Mouse (Mus musculus): ENCODE results near the gene Ins2. TPM values are rescaled to one million over a fixed set of nuclear protein-coding genes. Genes with fewer than 3 reads are reported as not detected.
A peak's percentile ranks its signal among the peaks of the same experiment; 100 is the strongest.

The Ins2 gene
- not detected in 2 replicates for polyA plus RNA-seq (2015; fragmentation: Nextera tagmentation; extraction: Ambion mirVana)

DNA sequence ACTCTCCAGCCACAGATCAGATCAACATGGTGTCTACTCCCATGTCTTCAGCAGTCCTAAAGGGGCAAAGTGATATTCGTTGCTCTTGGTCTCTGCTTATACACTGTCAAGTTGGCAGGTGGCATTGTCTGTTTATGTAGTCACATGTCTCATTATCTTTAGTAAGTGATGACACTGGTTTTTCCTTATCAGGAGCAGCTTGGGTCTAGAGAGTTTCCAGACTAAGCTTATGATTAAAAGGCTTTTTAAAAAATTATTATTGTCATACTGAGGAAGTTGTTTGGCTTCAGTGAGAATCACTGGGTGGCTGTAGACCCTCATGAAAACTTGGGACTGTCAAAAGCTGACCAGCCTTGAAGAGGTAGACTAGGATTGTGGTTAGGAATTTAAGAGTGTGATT is at the start of gene Ins2:
Gene Ins2 (minus strand): TSS at position 101 of the 400 bp plus-strand sequence.
- H3K27me3 ChIP-seq = no peaks in the 10 kb centered on the region
- ATAC-seq (ENCODE audit: low read depth) = no peak
- no peak within 1 kb of the TSS for H3K4me2 ChIP-seq
- H3K4me1 ChIP-seq (replicated peaks) = no peaks in the 10 kb centered on the region
- WGBS = 93% methylated on average over 1 of the region's 1 CpGs
- H3K9me3 ChIP-seq = no peaks in the 10 kb centered on the region
- H3K27ac ChIP-seq (replicated peaks) = no peak within 1 kb of the TSS
- no peak within 1 kb of the TSS for H3K4me3 ChIP-seq
- no peaks in the 10 kb centered on the region for H3K36me3 ChIP-seq
- H3K9ac ChIP-seq = no peak within 1 kb of the TSS

DNA sequence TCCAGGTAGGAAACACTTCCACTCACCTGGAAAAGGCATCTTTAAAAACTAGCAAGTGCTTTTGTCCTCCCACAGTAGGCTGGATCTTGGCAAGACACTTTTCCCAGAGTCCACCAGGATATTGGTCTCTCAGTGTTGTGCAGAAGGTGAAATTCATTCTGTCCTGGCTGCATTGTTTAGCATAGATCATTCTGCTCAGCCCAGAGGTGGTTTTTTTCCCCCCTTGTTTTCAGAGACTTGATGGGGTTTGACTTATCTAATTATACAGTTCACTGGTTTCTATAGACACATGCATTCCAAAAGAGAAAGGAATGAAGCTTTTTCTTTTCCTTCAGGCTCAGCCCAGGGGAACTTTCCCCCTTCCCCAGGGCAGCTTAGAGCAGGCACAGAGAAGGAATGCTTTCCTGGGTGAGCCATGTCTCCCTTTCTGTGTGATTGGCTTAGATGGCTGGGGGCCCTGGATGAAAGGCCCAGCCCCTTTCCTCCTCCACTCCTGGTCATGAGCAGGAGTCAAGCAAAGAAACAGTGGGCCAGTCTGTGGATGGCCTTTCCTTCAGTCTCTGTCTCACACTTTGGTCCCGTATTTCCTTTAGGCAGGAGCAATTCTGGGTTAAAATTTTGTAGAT is 49.6 kb upstream of the Ins2 start:
- no peak overlapping the region for H3K4me3 ChIP-seq
- no peak overlapping the region for H3K27ac ChIP-seq (replicated peaks)
- no peak overlapping the region for H3K4me2 ChIP-seq
- no peak for ATAC-seq (ENCODE audit: low read depth)
- H3K9me3 ChIP-seq = no peaks in the 10 kb centered on the region
- H3K4me1 ChIP-seq (replicated peaks) = no peaks in the 10 kb centered on the region
- WGBS = 50% methylated on average over 1 of the region's 1 CpGs
- H3K27me3 ChIP-seq = no peaks in the 10 kb centered on the region
- H3K36me3 ChIP-seq = no peaks in the 10 kb centered on the region
- no peak overlapping the region for H3K9ac ChIP-seq

DNA sequence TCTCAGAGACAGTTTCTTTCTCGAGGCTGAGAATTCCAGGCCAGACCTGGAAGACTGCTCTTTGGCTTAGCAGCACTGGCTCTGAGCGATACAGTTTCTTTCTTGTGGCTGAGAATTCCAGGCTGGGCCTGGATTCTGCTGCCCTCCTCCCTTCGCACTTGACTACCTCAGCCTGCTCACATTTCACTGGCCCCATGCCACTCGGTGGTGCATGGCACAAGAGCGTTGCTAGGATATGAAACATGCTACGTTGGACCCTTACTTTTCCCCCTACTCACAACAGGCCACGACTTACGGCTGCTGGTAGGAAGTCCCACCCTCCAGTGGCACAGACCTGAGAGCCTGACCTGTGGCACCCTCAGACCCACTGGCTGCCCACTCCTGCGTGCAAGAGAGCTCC is 46.5 kb upstream of the Ins2 start:
- no peaks in the 10 kb centered on the region for H3K4me1 ChIP-seq (replicated peaks)
- WGBS = 71% methylated on average over 9 of the region's 9 CpGs
- H3K4me2 ChIP-seq = no peak overlapping the region
- no peak overlapping the region for H3K27ac ChIP-seq (replicated peaks)
- no peak overlapping the region for H3K4me3 ChIP-seq
- no peaks in the 10 kb centered on the region for H3K9me3 ChIP-seq
- H3K27me3 ChIP-seq = no peaks in the 10 kb centered on the region
- no peak overlapping the region for H3K9ac ChIP-seq
- no peaks in the 10 kb centered on the region for H3K36me3 ChIP-seq
- no peak for ATAC-seq (ENCODE audit: low read depth)

DNA sequence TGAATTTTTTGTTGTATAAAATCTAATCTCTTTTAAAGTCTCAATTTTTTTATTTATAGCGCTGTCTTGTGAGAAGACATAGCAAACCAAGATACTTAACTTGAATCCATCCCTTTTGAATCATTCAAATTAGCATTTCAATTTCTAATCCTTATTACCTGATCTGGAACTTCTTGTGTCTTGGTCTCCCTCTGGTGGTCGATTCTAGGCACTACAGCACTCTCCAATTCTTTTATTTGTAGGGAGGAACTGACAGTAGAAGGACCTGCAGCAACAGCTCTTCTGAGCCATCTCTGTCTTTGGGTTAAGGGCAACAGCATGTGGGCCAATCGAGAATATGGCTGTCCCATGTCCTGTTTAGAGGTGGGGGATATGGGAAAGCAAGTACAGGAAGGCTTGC is 5.4 kb downstream of the Ins2 start:
- Histone ChIP-seq H3K9me3 (no peaks in the 10 kb centered on the region), H3K4me3 (no peak overlapping the region), H3K9ac (no peak overlapping the region), H3K36me3 (no peaks in the 10 kb centered on the region), H3K4me2 (no peak overlapping the region), H3K27me3 (no peaks in the 10 kb centered on the region), H3K4me1 (replicated peaks) (no peaks in the 10 kb centered on the region), H3K27ac (replicated peaks) (no peak overlapping the region)
- no peak for ATAC-seq (ENCODE audit: low read depth)
- 11% methylated on average over 3 of the region's 3 CpGs for WGBS

DNA sequence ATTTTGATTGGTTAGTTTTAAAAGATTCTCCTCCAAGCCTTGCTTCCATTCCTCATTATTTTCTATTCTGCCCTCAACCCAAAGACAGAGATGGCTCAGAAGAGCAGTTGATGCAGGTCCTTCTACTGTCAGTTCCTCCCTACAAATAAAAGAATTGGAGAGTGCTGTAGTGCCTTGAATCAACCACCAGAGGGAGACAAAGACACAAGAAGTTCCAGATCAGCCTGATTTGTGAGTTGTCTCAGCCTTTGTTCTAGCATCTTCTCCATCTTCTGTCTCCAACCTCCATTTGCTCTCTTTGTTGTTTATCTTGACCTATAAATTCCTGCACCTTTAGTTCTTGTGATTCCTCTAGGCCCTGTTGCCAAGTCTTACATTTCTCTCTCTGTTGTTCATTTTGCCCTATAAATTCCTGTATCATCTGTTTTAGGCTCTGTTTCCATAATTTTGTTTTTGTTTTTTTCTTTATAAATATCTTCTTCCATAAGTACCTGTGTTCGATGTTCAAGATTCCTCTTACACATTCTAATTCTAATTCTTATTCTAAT is 6.2 kb downstream of the Ins2 start:
- H3K27ac ChIP-seq (replicated peaks) = no peak overlapping the region
- H3K4me1 ChIP-seq (replicated peaks) = no peaks in the 10 kb centered on the region
- 73% methylated on average over 1 of the region's 1 CpGs for WGBS
- H3K4me3 ChIP-seq = no peak overlapping the region
- no peak overlapping the region for H3K4me2 ChIP-seq
- H3K27me3 ChIP-seq = no peaks in the 10 kb centered on the region
- H3K9ac ChIP-seq = no peak overlapping the region
- H3K9me3 ChIP-seq = no peaks in the 10 kb centered on the region
- H3K36me3 ChIP-seq = no peaks in the 10 kb centered on the region
- ATAC-seq (ENCODE audit: low read depth) = no peak

DNA sequence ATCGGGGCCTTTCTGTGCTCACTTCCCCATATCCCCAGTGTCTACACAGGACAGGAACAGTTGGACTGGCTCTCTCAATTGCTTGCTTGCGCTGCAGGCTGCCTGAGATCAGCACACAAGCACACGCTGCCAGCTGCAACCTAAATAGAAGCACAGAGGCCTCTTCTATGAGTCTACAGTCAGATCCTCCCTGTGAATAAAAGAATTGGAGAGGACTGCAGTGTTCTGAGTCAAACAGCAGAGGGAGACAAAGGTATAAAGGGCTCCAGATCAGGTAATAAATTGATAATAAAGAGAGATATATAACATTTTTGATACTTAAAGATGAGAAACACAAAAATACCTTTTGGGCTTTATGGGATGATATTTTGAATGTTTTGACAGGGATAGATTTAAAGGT is 17.2 kb downstream of the Ins2 start:
- H3K27ac ChIP-seq (replicated peaks) = no peak overlapping the region
- H3K4me3 ChIP-seq = no peak overlapping the region
- no peak overlapping the region for H3K4me2 ChIP-seq
- H3K9ac ChIP-seq = no peak overlapping the region
- H3K27me3 ChIP-seq = peaks cover 3% of the 10 kb centered on the region; the same call in 1 of the 2 replicates
- H3K9me3 ChIP-seq = no peaks in the 10 kb centered on the region
- 47% methylated on average over 3 of the region's 3 CpGs for WGBS
- no peaks in the 10 kb centered on the region for H3K36me3 ChIP-seq
- no peaks in the 10 kb centered on the region for H3K4me1 ChIP-seq (replicated peaks)
- no peak for ATAC-seq (ENCODE audit: low read depth)

DNA sequence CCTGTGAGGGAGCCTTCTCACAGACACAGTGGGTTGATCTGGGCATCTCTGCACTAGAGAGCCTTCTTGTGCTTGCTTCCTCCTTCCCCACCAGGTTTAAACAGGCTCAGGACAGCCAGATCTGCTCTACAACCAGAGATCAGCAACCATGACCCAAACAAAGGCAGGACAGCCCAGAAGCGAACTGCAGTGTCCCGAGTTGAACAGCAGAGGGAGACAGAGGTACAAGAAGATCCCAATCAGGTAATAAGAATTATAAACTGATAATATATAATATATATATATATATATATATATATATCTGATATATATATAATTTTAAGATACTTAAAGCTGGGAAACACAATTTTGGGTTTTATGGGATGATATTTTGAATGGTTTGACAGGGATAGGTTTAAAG is 22.5 kb downstream of the Ins2 start:
- H3K4me1 ChIP-seq (replicated peaks) = no peaks in the 10 kb centered on the region
- H3K4me2 ChIP-seq = no peak overlapping the region
- 4% methylated on average over 2 of the region's 2 CpGs for WGBS
- no peaks in the 10 kb centered on the region for H3K27me3 ChIP-seq
- no peak overlapping the region for H3K9ac ChIP-seq
- no peak for ATAC-seq (ENCODE audit: low read depth)
- H3K27ac ChIP-seq (replicated peaks) = no peak overlapping the region
- no peaks in the 10 kb centered on the region for H3K9me3 ChIP-seq
- H3K36me3 ChIP-seq = no peaks in the 10 kb centered on the region
- H3K4me3 ChIP-seq = no peak overlapping the region

DNA sequence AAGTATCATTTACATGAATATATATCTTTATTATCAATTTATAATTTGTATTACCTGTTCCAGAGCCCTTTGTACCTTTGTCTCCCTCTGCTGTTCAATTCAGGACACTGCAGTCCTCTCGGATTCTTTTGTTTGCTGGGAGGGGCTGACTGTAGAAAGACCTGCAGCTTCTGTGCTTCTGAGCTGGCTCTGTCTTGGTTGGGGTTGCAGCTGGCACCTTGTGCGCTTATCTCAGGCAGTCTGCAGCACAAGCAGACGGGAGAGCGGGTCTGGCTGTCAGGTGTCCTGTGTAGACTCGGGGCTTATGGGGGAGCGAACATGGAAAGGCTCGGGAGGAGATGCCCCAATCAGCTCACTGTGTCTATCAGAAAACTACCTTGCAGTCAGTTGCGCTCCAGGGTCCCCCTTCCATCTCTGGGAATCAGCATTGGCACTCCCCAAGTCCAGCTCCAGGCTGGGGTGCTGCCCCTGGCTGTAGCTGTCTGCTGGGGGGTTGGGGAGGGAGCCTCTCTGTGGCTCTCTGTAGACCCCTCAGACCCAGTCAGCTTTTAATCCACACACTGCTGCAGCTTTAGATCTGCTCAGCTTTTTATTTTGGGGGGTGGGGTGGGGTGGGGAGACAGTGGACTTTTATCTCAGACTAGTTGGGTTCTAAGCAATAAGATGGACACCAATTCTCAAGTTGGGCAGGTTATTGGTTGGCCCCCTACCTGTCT is 28.2 kb downstream of the Ins2 start:
- H3K9me3 ChIP-seq = no peaks in the 10 kb centered on the region
- peak overlapping the region; percentile 50 for H3K4me2 ChIP-seq
- H3K4me1 ChIP-seq (replicated peaks) = no peaks in the 10 kb centered on the region
- H3K36me3 ChIP-seq = no peaks in the 10 kb centered on the region
- peak; percentile 50 for ATAC-seq (ENCODE audit: low read depth)
- H3K9ac ChIP-seq = peak overlapping the region; percentile 67
- 16% methylated on average over 8 of the region's 8 CpGs for WGBS
- H3K27ac ChIP-seq (replicated peaks) = no peak overlapping the region
- peak overlapping the region; percentile 25 for H3K4me3 ChIP-seq
- H3K27me3 ChIP-seq = no peaks in the 10 kb centered on the region

DNA sequence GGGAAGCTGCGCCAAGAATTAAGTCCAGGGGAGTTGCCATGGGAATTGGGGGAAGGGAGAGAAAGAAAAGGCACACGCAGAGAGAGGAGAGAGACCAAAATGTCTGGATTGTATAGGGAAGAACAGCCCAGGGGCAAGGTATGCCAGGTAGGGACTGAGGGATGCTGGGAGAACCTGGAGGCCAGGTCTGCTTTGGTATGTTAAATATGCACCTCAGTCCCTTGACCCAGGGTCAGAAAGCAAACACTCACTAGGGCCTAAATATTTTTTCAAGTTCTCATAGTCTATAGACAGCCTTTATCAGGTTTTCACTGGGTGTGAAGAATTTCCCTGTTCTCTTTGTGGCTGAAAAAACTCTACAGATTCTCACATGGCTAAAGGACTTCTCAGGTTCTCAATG is 36.3 kb downstream of the Ins2 start:
- no peak for ATAC-seq (ENCODE audit: low read depth)
- H3K27me3 ChIP-seq = no peaks in the 10 kb centered on the region
- H3K4me3 ChIP-seq = no peak overlapping the region
- no peak overlapping the region for H3K27ac ChIP-seq (replicated peaks)
- no peaks in the 10 kb centered on the region for H3K4me1 ChIP-seq (replicated peaks)
- no peak overlapping the region for H3K9ac ChIP-seq
- H3K4me2 ChIP-seq = no peak overlapping the region
- no peaks in the 10 kb centered on the region for H3K9me3 ChIP-seq
- WGBS = 75% methylated on average over 2 of the region's 2 CpGs
- no peaks in the 10 kb centered on the region for H3K36me3 ChIP-seq

DNA sequence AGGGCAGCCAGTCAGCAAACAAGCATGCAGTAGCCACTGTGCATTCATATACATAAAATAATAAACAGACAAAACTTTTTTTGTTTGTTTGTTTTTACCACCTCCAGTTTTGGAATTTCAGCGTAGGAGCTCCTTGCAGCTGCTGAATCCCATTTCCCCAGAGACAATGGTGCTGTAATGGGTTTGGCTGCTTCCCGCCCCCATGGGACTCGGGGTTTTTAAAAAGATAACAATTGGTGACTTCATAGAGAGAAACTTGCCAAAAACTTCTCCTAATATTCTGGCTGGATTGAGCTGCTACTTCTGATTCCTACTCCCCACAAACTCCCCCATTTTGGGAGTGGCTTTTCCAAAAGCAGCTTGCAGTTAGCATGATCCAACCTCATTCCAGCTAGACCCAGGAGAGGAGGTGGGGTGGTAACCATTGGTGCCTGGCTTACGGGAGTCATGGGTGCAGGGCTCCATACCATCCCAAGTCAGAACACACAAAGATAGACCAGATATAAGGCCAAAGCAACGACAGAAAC is 43.8 kb downstream of the Ins2 start:
- H3K9me3 ChIP-seq = no peaks in the 10 kb centered on the region
- H3K4me3 ChIP-seq = no peak overlapping the region
- no peak overlapping the region for H3K27ac ChIP-seq (replicated peaks)
- H3K4me2 ChIP-seq = no peak overlapping the region
- no peaks in the 10 kb centered on the region for H3K36me3 ChIP-seq
- WGBS = 65% methylated on average over 5 of the region's 5 CpGs
- H3K27me3 ChIP-seq = no peaks in the 10 kb centered on the region
- ATAC-seq (ENCODE audit: low read depth) = no peak
- no peak overlapping the region for H3K9ac ChIP-seq
- no peaks in the 10 kb centered on the region for H3K4me1 ChIP-seq (replicated peaks)

DNA sequence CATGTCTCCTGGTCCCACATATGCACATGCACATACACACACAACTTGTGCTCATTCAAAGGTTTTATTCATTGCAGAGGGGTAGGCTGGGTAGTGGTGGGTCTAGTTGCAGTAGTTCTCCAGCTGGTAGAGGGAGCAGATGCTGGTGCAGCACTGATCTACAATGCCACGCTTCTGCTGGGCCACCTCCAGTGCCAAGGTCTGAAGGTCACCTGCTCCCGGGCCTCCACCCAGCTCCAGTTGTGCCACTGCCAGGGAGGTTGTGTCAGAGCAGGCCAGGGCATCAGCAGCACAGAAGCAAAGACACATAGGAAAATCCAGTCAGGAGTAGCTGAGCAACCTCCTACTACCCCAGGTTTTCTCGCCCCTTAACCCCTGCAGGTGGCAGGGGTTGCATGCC is 64.6 kb downstream of the Ins2 start:
- no peak for ATAC-seq (ENCODE audit: low read depth)
- Histone ChIP-seq H3K4me1 (replicated peaks) (no peaks in the 10 kb centered on the region), H3K27ac (replicated peaks) (no peak overlapping the region), H3K36me3 (no peaks in the 10 kb centered on the region), H3K9ac (no peak overlapping the region), H3K9me3 (no peaks in the 10 kb centered on the region), H3K4me2 (no peak overlapping the region), H3K4me3 (no peak overlapping the region), H3K27me3 (no peaks in the 10 kb centered on the region)
- WGBS = 100% methylated on average over 3 of the region's 3 CpGs

DNA sequence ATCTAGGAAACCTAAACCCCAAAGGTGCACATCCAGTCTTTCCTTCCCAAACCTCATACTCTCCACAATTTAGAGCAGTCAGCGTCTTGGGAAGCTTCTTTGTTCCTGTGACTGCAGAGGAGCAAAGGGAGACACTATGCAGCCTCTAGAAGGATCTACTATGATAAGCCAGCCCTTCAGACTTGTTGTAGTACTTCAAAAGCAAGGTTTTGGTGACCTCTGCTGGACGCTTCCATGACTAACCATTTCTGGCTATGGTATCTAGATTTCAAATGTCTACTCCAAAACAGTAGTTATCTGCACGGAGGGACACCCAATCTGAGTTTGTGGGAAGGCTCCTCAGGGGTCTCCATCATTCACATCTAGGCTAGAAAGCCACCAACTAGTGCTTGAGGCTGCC is 67.5 kb downstream of the Ins2 start:
- 19% methylated on average over 3 of the region's 3 CpGs for WGBS
- Histone ChIP-seq H3K4me3 (no peak overlapping the region), H3K27ac (replicated peaks) (no peak overlapping the region), H3K9ac (no peak overlapping the region), H3K27me3 (no peaks in the 10 kb centered on the region), H3K4me2 (no peak overlapping the region), H3K9me3 (0 out of 2 replicates have a peak, but pooled peaks cover 3% of the 10 kb centered on the region), H3K36me3 (no peaks in the 10 kb centered on the region), H3K4me1 (replicated peaks) (no peaks in the 10 kb centered on the region)
- no peak for ATAC-seq (ENCODE audit: low read depth)
